Mouse (Mus musculus): ENCODE results near the gene Gm21680. TPM values are rescaled to one million over a fixed set of nuclear protein-coding genes. Genes with fewer than 3 reads are reported as not detected.
"Not testable (repeated sequence)": the region's sequence is repeated elsewhere in the genome, so short reads cannot be mapped to it uniquely, and the experiment has no call there.

Gm21680 gene
- 0.12 TPM in 1 of 2 replicates, not detected in the other for polyA plus RNA-seq (2015; fragmentation: Nextera tagmentation; extraction: Ambion mirVana)

DNA sequence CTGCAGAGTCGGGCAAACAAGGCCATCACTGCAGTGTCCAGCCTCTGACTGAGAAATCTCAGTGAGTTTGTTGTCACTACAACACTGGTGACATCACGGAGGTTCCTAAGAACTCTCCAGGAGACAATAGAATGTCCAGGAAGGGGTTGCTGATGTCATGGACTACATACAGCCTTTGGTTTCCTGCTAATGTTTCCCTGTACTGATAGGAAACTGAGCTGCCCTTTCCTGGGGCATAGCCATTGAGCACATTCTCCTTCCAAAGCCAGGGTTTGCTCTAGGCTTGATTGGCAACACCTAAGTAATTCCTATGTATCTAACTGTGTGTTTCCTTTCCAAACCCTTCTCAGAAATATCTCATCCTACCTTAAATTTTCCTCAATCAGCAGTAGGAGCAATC is at the start of gene Gm21680:
Gene Gm21680 (minus strand): TSS at position 101 of the 400 bp plus-strand sequence.
- not testable (repeated sequence) for H3K4me3 ChIP-seq (replicated peaks); H3K9me3 ChIP-seq (replicated peaks); H3K9ac ChIP-seq; H3K36me3 ChIP-seq; ATAC-seq (replicated peaks; ENCODE audit: low FRiP score); H3K27me3 ChIP-seq; H3K27ac ChIP-seq; H3K4me2 ChIP-seq; H3K4me1 ChIP-seq
- no CpG with 5 or more reads among the region's 2 CpGs for WGBS

DNA sequence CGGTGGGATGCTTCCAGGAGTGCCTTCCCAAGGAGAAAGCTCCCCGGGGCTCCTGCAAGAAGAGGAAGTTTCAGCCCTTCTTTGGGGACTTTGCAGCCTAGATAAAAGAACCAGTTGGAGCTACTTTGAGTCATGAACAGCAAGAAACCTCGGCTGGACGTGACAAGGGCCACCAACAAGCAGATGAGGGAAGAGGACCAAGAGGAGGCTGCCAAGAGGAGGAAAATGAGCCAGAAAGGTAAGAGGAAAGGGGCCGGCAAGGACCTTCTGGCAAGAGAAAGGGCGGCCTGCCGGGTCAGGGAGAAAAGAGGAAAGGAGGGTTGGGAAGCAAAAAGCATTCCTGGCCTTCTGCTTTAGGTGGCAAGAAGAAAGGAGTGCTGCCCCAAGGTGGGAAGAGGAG is 35.2 kb upstream of the Gm21680 start:
- H3K36me3 ChIP-seq; H3K4me1 ChIP-seq; H3K27ac ChIP-seq; H3K4me2 ChIP-seq; H3K9me3 ChIP-seq (replicated peaks); H3K27me3 ChIP-seq; H3K4me3 ChIP-seq (replicated peaks); H3K9ac ChIP-seq: not testable (repeated sequence)
- peak; percentile 15; the same call in 1 of the 2 replicates for ATAC-seq (replicated peaks; ENCODE audit: low FRiP score)
- WGBS = 69% methylated on average over 7 of the region's 7 CpGs

DNA sequence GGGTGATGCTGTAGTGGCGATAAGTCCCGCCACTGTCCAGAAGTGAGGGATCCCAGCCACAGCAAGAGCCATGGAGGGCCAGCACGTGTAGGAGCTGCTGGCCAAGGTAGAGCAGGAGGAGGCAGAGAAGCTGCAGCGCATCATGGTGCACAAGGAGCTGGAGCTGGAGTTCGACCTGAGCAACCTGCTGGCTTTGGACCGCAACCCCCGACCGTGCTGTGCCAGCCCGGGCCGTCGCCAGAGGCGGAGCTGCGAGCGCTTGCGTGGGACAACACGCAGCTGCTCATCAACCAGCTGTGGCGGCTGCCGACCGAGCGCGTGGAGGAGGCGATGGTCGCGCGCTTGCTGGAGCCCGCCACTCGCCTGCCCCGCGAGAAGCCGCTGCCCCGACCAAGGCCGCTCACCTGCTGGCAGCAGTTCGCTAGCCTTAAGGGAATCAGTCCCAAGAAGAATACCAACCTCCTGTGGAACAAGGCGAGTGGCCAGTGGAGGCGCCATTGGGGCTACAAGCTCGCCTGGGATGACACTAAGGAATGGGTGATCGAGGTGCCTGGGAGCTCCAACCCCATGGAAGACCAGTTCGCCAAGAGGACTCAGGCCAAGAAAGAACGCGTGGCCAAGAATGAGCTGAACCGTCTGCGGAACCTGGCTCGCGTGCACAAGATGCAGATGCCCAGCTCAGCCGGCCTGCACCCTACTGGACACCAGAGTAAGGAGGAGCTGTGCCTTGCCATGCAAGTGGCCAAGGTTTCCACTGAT is 34.7 kb upstream of the Gm21680 start:
- not testable (repeated sequence) for H3K36me3 ChIP-seq; H3K27ac ChIP-seq; H3K4me1 ChIP-seq; H3K9ac ChIP-seq; H3K27me3 ChIP-seq; H3K9me3 ChIP-seq (replicated peaks)
- H3K4me3 ChIP-seq (replicated peaks) = peak overlapping the region; percentile 31
- peak overlapping the region; percentile 58 for H3K4me2 ChIP-seq
- peak; percentile 89 for ATAC-seq (replicated peaks; ENCODE audit: low FRiP score)
- WGBS = 19% methylated on average over 45 of the region's 45 CpGs

DNA sequence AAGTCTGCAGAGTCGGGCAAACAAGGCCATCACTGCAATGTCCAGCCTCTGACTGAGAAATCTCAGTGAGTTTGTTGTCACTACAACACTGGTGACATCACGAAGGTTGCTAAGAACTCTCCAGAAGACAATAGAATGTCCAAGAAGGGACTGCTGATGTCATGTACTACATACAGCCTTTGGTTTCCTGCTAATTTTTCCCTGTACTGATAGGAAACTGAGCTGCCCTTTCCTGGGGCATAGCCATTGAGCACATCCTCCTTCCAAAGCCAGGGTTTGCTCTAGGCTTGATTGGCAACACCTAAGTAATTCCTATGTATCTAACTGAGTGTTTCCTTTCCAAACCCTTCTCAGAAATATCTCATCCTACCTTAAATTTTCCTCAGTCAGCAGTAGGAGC is 32.2 kb upstream of the Gm21680 start, which contains the start of gene Gm1979:
Gene Gm1979 (minus strand): TSS at position 101 of the 400 bp plus-strand sequence.
- not testable (repeated sequence) for ATAC-seq (replicated peaks; ENCODE audit: low FRiP score); H3K36me3 ChIP-seq; H3K27ac ChIP-seq; H3K9ac ChIP-seq; H3K9me3 ChIP-seq (replicated peaks); H3K4me1 ChIP-seq; H3K27me3 ChIP-seq; H3K4me2 ChIP-seq; H3K4me3 ChIP-seq (replicated peaks)
- 95% methylated on average over 1 of the region's 2 CpGs for WGBS

DNA sequence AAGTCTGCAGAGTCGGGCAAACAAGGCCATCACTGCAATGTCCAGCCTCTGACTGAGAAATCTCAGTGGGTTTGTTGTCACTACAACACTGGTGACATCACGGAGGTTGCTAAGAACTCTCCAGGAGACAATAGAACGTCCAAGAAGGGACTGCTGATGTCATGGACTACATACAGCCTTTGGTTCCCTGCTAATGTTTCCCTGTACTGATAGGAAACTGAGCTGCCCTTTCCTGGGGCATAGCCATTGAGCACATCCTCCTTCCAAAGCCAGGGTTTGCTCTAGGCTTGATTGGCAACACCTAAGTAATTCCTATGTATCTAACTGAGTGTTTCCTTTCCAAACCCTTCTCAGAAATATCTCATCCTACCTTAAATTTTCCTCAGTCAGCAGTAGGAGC is 16.1 kb upstream of the Gm21680 start, which contains the start of gene Gm21698:
Gene Gm21698 (minus strand): TSS at position 101 of the 400 bp plus-strand sequence.
- H3K27me3 ChIP-seq; H3K27ac ChIP-seq; H3K9me3 ChIP-seq (replicated peaks); H3K4me2 ChIP-seq; H3K9ac ChIP-seq; H3K4me1 ChIP-seq; H3K4me3 ChIP-seq (replicated peaks); ATAC-seq (replicated peaks; ENCODE audit: low FRiP score); H3K36me3 ChIP-seq: not testable (repeated sequence)
- WGBS = no CpG with 5 or more reads among the region's 3 CpGs

DNA sequence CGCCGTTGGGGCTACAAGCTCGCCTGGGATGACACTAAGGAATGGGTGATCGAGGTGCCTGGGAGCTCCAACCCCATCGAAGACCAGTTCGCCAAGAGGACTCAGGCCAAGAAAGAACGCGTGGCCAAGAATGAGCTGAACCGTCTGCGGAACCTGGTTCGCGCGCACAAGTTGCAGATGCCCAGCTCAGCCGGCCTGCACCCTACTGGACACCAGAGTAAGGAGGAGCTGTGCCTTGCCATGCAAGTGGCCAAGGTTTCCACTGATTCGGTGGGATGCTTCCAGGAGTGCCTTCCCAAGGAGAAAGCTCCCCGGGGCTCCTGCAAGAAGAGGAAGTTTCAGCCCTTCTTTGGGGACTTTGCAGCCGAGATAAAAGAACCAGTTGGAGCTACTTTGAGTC is 15.4 kb downstream of the Gm21680 start:
- H3K4me3 ChIP-seq (replicated peaks) = peak overlapping the region; percentile 23; the same call in 1 of the 2 replicates
- not testable (repeated sequence) for H3K4me1 ChIP-seq; H3K27ac ChIP-seq; H3K9me3 ChIP-seq (replicated peaks); H3K9ac ChIP-seq; H3K27me3 ChIP-seq; H3K36me3 ChIP-seq
- 0 out of 2 replicates have a peak, but pooled peaks have one; percentile 56 for ATAC-seq (replicated peaks; ENCODE audit: low FRiP score)
- 60% methylated on average over 17 of the region's 17 CpGs for WGBS
- H3K4me2 ChIP-seq = peak overlapping the region; percentile 48

DNA sequence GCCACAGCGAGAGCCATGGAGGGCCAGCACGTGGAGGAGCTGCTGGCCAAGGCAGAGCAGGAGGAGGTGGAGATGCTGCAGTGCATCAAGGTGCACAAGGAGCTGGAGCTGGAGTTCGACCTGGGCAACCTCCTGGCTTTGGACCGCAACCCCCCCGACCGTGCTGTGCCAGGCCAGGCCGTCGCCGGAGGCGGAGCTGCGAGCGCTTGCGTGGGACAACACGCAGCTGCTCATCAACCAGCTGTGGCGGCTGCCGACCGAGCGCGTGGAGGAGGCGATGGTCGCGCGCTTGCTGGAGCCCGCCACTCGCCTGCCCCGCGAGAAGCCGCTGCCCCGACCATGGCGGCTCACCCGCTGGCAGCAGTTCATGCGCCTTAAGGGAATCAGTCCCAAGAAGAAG is 15.9 kb downstream of the Gm21680 start:
- peak overlapping the region; percentile 23; the same call in 1 of the 2 replicates for H3K4me3 ChIP-seq (replicated peaks)

DNA sequence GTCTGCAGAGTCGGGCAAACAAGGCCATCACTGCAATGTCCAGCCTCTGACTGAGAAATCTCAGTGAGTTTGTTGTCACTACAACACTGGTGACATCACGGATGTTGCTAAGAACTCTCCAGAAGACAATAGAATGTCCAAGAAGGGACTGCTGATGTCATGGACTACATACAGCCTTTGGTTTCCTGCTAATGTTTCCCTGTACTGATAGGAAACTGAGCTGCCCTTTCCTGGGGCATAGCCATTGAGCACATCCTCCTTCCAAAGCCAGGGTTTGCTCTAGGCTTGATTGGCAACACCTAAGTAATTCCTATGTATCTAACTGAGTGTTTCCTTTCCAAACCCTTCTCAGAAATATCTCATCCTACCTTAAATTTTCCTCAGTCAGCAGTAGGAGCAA is 18.1 kb downstream of the Gm21680 start, which contains the start of gene Gm21671:
Gene Gm21671 (minus strand): TSS at position 101 of the 400 bp plus-strand sequence.
- not testable (repeated sequence) for ATAC-seq (replicated peaks; ENCODE audit: low FRiP score); H3K27ac ChIP-seq; H3K27me3 ChIP-seq; H3K9ac ChIP-seq; H3K4me1 ChIP-seq; H3K9me3 ChIP-seq (replicated peaks); H3K4me3 ChIP-seq (replicated peaks); H3K36me3 ChIP-seq; H3K4me2 ChIP-seq
- WGBS = 76% methylated on average over 2 of the region's 2 CpGs

More for the DNA sequence above, 15.9 kb downstream of the Gm21680 start:
- peak overlapping the region; percentile 48 for H3K4me2 ChIP-seq
- H3K9me3 ChIP-seq (replicated peaks); H3K9ac ChIP-seq; H3K27ac ChIP-seq; H3K4me1 ChIP-seq; H3K36me3 ChIP-seq; H3K27me3 ChIP-seq: not testable (repeated sequence)
- ATAC-seq (replicated peaks; ENCODE audit: low FRiP score) = peak; percentile 49
- 29% methylated on average over 32 of the region's 32 CpGs for WGBS

DNA sequence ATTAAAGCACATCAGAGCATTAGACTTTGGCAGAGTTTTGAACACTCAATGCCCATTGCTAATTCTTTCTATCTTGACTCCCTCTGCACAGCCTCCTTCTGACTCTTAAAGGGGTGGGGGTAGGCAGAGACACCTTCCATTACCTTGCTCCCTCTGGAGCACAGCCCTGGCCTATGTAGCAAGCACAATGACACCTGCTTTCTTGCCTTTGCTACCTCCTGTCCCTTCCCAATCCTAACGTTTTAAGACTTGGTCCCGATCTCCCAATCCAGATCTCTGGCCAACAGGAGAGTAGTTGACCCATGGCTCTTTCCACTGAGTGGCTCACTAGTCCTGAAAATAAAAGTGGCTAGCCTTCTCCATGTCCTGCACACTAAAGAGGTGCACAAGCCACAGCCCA is 27.1 kb downstream of the Gm21680 start:
- H3K27ac ChIP-seq; H3K9ac ChIP-seq; H3K36me3 ChIP-seq; H3K27me3 ChIP-seq; ATAC-seq (replicated peaks; ENCODE audit: low FRiP score); H3K4me2 ChIP-seq; H3K9me3 ChIP-seq (replicated peaks); H3K4me1 ChIP-seq; H3K4me3 ChIP-seq (replicated peaks): not testable (repeated sequence)
- WGBS = 83% methylated on average over 2 of the region's 2 CpGs

GRCm38 (mm10) chr5:25942281-25942680 is 30.2 kb downstream of the Gm21680 start, which contains the start of gene Gm21663:
TSS of gene Gm21663 (minus strand) at chr5:25942381.
- WGBS = 51% methylated on average over 2 of the region's 2 CpGs
- not testable (repeated sequence) for H3K27ac ChIP-seq; H3K9me3 ChIP-seq (replicated peaks); H3K36me3 ChIP-seq; H3K9ac ChIP-seq; H3K4me1 ChIP-seq; H3K4me3 ChIP-seq (replicated peaks); H3K4me2 ChIP-seq; ATAC-seq (replicated peaks; ENCODE audit: low FRiP score); H3K27me3 ChIP-seq

Data from kidney, embryonic 15.5 days (tissue).